Mouse (Mus musculus): ENCODE results near the gene Gm44579. TPM values are rescaled to one million over a fixed set of nuclear protein-coding genes. Genes with fewer than 3 reads are reported as not detected.

Gene Gm44579
- polyA plus RNA-seq (2015; fragmentation: Nextera tagmentation; extraction: Ambion mirVana) = not detected in 2 replicates

- Histone ChIP-seq H3K36me3 (no peaks in the 10 kb centered on the region), H3K9ac (no peak within 1 kb of the TSS), H3K4me3 (no peak within 1 kb of the TSS), H3K27me3 (no peaks in the 10 kb centered on the region), H3K27ac (no peak within 1 kb of the TSS), H3K4me2 (replicated peaks) (no peak within 1 kb of the TSS), H3K9me3 (no peaks in the 10 kb centered on the region), H3K4me1 (no peaks in the 10 kb centered on the region)
- ATAC-seq (ENCODE audit: low FRiP score, low read depth) = no peak
- WGBS = 66% methylated on average over 4 of the region's 4 CpGs
Measured at GRCm38 (mm10) chr15:98220877-98221276, at the start of gene Gm44579, which contains the start of gene Olfr287. Gm44579 (minus strand) TSS chr15:98220977. Olfr287 (minus strand) TSS chr15:98221056.

- ATAC-seq (ENCODE audit: low FRiP score, low read depth) = no peak
- H3K36me3 ChIP-seq = no peaks in the 10 kb centered on the region
- no peaks in the 10 kb centered on the region for H3K27me3 ChIP-seq
- H3K4me1 ChIP-seq = no peaks in the 10 kb centered on the region
- no peaks in the 10 kb centered on the region for H3K9me3 ChIP-seq
- no peak overlapping the region for H3K27ac ChIP-seq
- H3K4me2 ChIP-seq (replicated peaks) = no peak overlapping the region
- WGBS = 85% methylated on average over 7 of the region's 7 CpGs
- no peak overlapping the region for H3K4me3 ChIP-seq
- no peak overlapping the region for H3K9ac ChIP-seq
Measured at GRCm38 (mm10) chr15:98257776-98258175, 37.0 kb upstream of the Gm44579 start.

GRCm38 (mm10) chr15:98257193-98257592, 36.4 kb upstream of the Gm44579 start, which contains the start of gene H1fnt:
H1fnt (minus strand) TSS chr15:98257293.
- no peaks in the 10 kb centered on the region for H3K27me3 ChIP-seq
- ATAC-seq (ENCODE audit: low FRiP score, low read depth) = no peak
- H3K9me3 ChIP-seq = no peaks in the 10 kb centered on the region
- no peak within 1 kb of the TSS for H3K4me3 ChIP-seq
- no peak within 1 kb of the TSS for H3K4me2 ChIP-seq (replicated peaks)
- no peak within 1 kb of the TSS for H3K27ac ChIP-seq
- H3K36me3 ChIP-seq = no peaks in the 10 kb centered on the region
- no peak within 1 kb of the TSS for H3K9ac ChIP-seq
- 81% methylated on average over 8 of the region's 8 CpGs for WGBS
- H3K4me1 ChIP-seq = no peaks in the 10 kb centered on the region

GRCm38 (mm10) chr15:98256271-98256670, 35.5 kb upstream of the Gm44579 start:
- H3K4me3 ChIP-seq = no peak overlapping the region

GRCm38 (mm10) chr15:98235442-98235841, 14.7 kb upstream of the Gm44579 start:
- 81% methylated on average over 4 of the region's 4 CpGs for WGBS
- Histone ChIP-seq H3K4me3 (no peak overlapping the region), H3K9ac (no peak overlapping the region), H3K4me1 (no peaks in the 10 kb centered on the region), H3K27me3 (peaks cover 6% of the 10 kb centered on the region; the same call in 1 of the 2 replicates), H3K36me3 (no peaks in the 10 kb centered on the region), H3K27ac (no peak overlapping the region), H3K4me2 (replicated peaks) (no peak overlapping the region), H3K9me3 (no peaks in the 10 kb centered on the region)
- no peak for ATAC-seq (ENCODE audit: low FRiP score, low read depth)

More at GRCm38 (mm10) chr15:98256271-98256670, 35.5 kb upstream of the Gm44579 start:
- no peak overlapping the region for H3K9ac ChIP-seq
- no peaks in the 10 kb centered on the region for H3K4me1 ChIP-seq
- no peak overlapping the region for H3K27ac ChIP-seq
- H3K27me3 ChIP-seq = no peaks in the 10 kb centered on the region
- H3K4me2 ChIP-seq (replicated peaks) = no peak overlapping the region
- H3K36me3 ChIP-seq = no peaks in the 10 kb centered on the region
- no peak for ATAC-seq (ENCODE audit: low FRiP score, low read depth)
- H3K9me3 ChIP-seq = no peaks in the 10 kb centered on the region
- WGBS = 93% methylated on average over 13 of the region's 13 CpGs

GRCm38 (mm10) chr15:98234350-98234749, 13.6 kb upstream of the Gm44579 start, which contains the start of gene Olfr286:
Olfr286 (minus strand) TSS chr15:98234450.
- Histone ChIP-seq H3K4me1 (no peaks in the 10 kb centered on the region), H3K9ac (no peak within 1 kb of the TSS), H3K9me3 (no peaks in the 10 kb centered on the region), H3K36me3 (no peaks in the 10 kb centered on the region), H3K4me2 (replicated peaks) (no peak within 1 kb of the TSS), H3K27ac (no peak within 1 kb of the TSS), H3K4me3 (no peak within 1 kb of the TSS), H3K27me3 (peaks cover 6% of the 10 kb centered on the region; the same call in 1 of the 2 replicates)
- WGBS = 86% methylated on average over 4 of the region's 4 CpGs
- ATAC-seq (ENCODE audit: low FRiP score, low read depth) = no peak

GRCm38 (mm10) chr15:98226096-98226495, 5.3 kb upstream of the Gm44579 start:
- no peak for ATAC-seq (ENCODE audit: low FRiP score, low read depth)

GRCm38 (mm10) chr15:98225610-98226009, 4.8 kb upstream of the Gm44579 start:
- Histone ChIP-seq H3K9ac (no peak overlapping the region), H3K4me1 (no peaks in the 10 kb centered on the region), H3K36me3 (no peaks in the 10 kb centered on the region), H3K9me3 (no peaks in the 10 kb centered on the region), H3K27ac (no peak overlapping the region), H3K4me2 (replicated peaks) (no peak overlapping the region), H3K27me3 (no peaks in the 10 kb centered on the region), H3K4me3 (no peak overlapping the region)
- 48% methylated on average over 16 of the region's 16 CpGs for WGBS
- no peak for ATAC-seq (ENCODE audit: low FRiP score, low read depth)

More at GRCm38 (mm10) chr15:98226096-98226495, 5.3 kb upstream of the Gm44579 start:
- no peak overlapping the region for H3K27ac ChIP-seq
- H3K36me3 ChIP-seq = no peaks in the 10 kb centered on the region
- no peak overlapping the region for H3K9ac ChIP-seq
- no peaks in the 10 kb centered on the region for H3K9me3 ChIP-seq
- 75% methylated on average over 7 of the region's 7 CpGs for WGBS
- no peak overlapping the region for H3K4me2 ChIP-seq (replicated peaks)
- peaks cover under 1% of the 10 kb centered on the region; the same call in 1 of the 2 replicates for H3K27me3 ChIP-seq
- H3K4me3 ChIP-seq = no peak overlapping the region
- no peaks in the 10 kb centered on the region for H3K4me1 ChIP-seq

GRCm38 (mm10) chr15:98222377-98222776, 1.6 kb upstream of the Gm44579 start:
- Histone ChIP-seq H3K4me3 (no peak overlapping the region), H3K4me2 (replicated peaks) (no peak overlapping the region), H3K36me3 (no peaks in the 10 kb centered on the region), H3K27me3 (no peaks in the 10 kb centered on the region), H3K4me1 (no peaks in the 10 kb centered on the region), H3K27ac (no peak overlapping the region), H3K9ac (no peak overlapping the region), H3K9me3 (no peaks in the 10 kb centered on the region)
- no peak for ATAC-seq (ENCODE audit: low FRiP score, low read depth)

GRCm38 (mm10) chr15:98214130-98214529, 6.6 kb downstream of the Gm44579 start:
- Histone ChIP-seq H3K4me3 (no peak overlapping the region), H3K27me3 (no peaks in the 10 kb centered on the region), H3K9me3 (no peaks in the 10 kb centered on the region), H3K9ac (no peak overlapping the region), H3K4me1 (no peaks in the 10 kb centered on the region), H3K4me2 (replicated peaks) (no peak overlapping the region), H3K36me3 (no peaks in the 10 kb centered on the region), H3K27ac (no peak overlapping the region)
- WGBS = 62% methylated on average over 5 of the region's 5 CpGs
- no peak for ATAC-seq (ENCODE audit: low FRiP score, low read depth)

- no peaks in the 10 kb centered on the region for H3K27me3 ChIP-seq
- no peak overlapping the region for H3K4me3 ChIP-seq
- H3K27ac ChIP-seq = no peak overlapping the region
- H3K4me2 ChIP-seq (replicated peaks) = no peak overlapping the region
- H3K36me3 ChIP-seq = no peaks in the 10 kb centered on the region
- H3K4me1 ChIP-seq = no peaks in the 10 kb centered on the region
- 76% methylated on average over 5 of the region's 5 CpGs for WGBS
- no peaks in the 10 kb centered on the region for H3K9me3 ChIP-seq
- ATAC-seq (ENCODE audit: low FRiP score, low read depth) = no peak
- no peak overlapping the region for H3K9ac ChIP-seq
Measured at GRCm38 (mm10) chr15:98213336-98213870, 7.4 kb downstream of the Gm44579 start.

GRCm38 (mm10) chr15:98209676-98210075, 11.1 kb downstream of the Gm44579 start:
- Histone ChIP-seq H3K4me3 (no peak overlapping the region), H3K4me2 (replicated peaks) (no peak overlapping the region), H3K27ac (no peak overlapping the region), H3K9ac (no peak overlapping the region), H3K4me1 (no peaks in the 10 kb centered on the region), H3K36me3 (no peaks in the 10 kb centered on the region), H3K9me3 (no peaks in the 10 kb centered on the region), H3K27me3 (no peaks in the 10 kb centered on the region)
- WGBS = 77% methylated on average over 7 of the region's 7 CpGs
- ATAC-seq (ENCODE audit: low FRiP score, low read depth) = no peak

- no peaks in the 10 kb centered on the region for H3K36me3 ChIP-seq
- no peak within 1 kb of the TSS for H3K9ac ChIP-seq
- H3K27me3 ChIP-seq = no peaks in the 10 kb centered on the region
- H3K4me2 ChIP-seq (replicated peaks) = no peak within 1 kb of the TSS
- H3K27ac ChIP-seq = no peak within 1 kb of the TSS
- H3K4me3 ChIP-seq = no peak within 1 kb of the TSS
- H3K4me1 ChIP-seq = no peaks in the 10 kb centered on the region
- no peak for ATAC-seq (ENCODE audit: low FRiP score, low read depth)
- WGBS = 81% methylated on average over 3 of the region's 3 CpGs
- H3K9me3 ChIP-seq = no peaks in the 10 kb centered on the region; the same call in 1 of the 2 replicates
Measured at GRCm38 (mm10) chr15:98195442-98195841, 25.3 kb downstream of the Gm44579 start, which contains the start of gene Olfr288. Olfr288 (minus strand) TSS chr15:98195542.
